Mouse (Mus musculus): ENCODE results near the gene Dbil5.

GRCm38 (mm10) chr11:76258511-76258910 is 41.1 kb downstream of the Dbil5 start:
- TF ChIP-seq POLR2A (IDR thresholded peaks at IDR 0.05; ENCODE audit: insufficient read depth, low read depth, low read length) (no peak), CTCF (IDR thresholded peaks at IDR 0.05; ENCODE audit: insufficient read depth, low read depth, low read length) (no peak)
